Mouse (Mus musculus) cerebellum, adult 2 months (tissue): ENCODE data around the gene Arrdc1.

Experiments used
- CTCF ChIP-seq: fragments of 200-500 bp; IDR thresholded peaks from 2 replicates; pipeline ENCODE4 v1.5.1; 2011; ENCODE audit warnings: low read depth, mild to moderate bottlenecking, control low read depth, low read length, moderate library complexity, borderline replicate concordance; ENCODE audit not compliant: insufficient read depth
- POLR2A ChIP-seq: fragments of 200-500 bp; IDR thresholded peaks from 2 replicates; pipeline ENCODE4 v1.6.1; 2011; ENCODE audit warnings: low read length, control low read depth, borderline replicate concordance; ENCODE audit not compliant: insufficient read depth

- no peak for TF ChIP-seq CTCF
- TF ChIP-seq POLR2A: no peak
Measured at GRCm38 (mm10) chr2:24927810-24928479, 7.1 kb downstream of the Arrdc1 start.
